Comparison of ENCODE assay signal across 11 mouse cellular contexts in the genomic region with DNA sequence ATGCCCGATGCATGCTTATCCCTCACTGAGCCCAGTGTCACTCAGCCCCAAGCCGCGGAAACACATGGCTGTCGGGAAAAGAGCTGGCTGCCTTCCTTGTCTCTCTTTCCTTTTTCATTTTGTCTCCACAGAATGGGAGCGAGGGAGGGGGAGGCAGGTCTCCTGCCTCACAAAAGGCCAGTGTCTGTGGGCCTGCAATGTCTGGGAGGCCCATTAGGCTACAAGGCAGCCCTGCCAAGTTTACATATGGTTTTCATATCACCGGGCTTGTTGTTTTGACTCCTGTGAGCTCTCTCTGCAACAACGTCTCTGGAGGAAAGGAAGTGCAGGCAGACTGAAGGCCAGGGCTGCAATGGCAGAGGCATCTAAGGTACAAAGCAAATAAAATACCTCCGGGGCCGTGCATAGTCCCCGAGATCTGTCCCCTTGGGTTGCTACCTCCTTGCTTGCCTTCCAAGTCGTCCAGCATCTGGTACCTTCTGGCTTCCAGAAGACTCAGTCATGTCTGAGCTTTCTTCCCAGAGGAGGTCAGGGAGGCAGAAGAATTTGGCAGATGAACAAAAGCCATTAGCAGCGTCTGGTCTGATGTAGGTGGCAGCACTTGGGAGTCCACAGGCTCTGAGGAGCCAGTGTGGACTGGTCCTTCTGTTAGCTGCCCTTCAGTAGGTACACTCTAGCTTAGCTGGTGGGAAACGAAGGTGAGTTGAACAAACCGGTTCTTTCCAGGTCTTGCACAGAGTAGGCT. TPM values are rescaled to one million over a fixed set of nuclear protein-coding genes. Genes with fewer than 3 reads are reported as not detected.
DNase-seq lines count a peak whose midpoint lies in the region; ATAC-seq and TF ChIP-seq lines count a peak whose summit lies in the region.
"Had no signal": no experiment of that assay in that cellular context is flagged by ENCODE, and none has a peak within 500 bp of the region (broad histone marks: within the 10 kb centered on the region; RNA-seq: fewer than 3 reads in every experiment).

No protein-coding gene starts in this region.

- peak overlapping the region; percentile 17 for H3K4me2 ChIP-seq in lung, postnatal 0 days (replicated peaks; ENCODE audit: low read depth, low read length)
- no peak overlapping the region for H3K4me2 ChIP-seq in forebrain, embryonic 12.5 days
- H3K4me2 ChIP-seq in limb, embryonic 13.5 days (replicated peaks) = peak overlapping the region; percentile 47

- H3K9me3 ChIP-seq in lung, postnatal 0 days (ENCODE audit: low read length) = no peaks in the 10 kb centered on the region
- H3K9me3 ChIP-seq in forebrain, embryonic 12.5 days = no peaks in the 10 kb centered on the region
- no peaks in the 10 kb centered on the region for H3K9me3 ChIP-seq in limb, embryonic 13.5 days
- H3K9me3 ChIP-seq: G1E had no signal

- no peaks in the 10 kb centered on the region for H3K36me3 ChIP-seq in lung, postnatal 0 days (ENCODE audit: insufficient read depth, low read length)
- no peaks in the 10 kb centered on the region for H3K36me3 ChIP-seq in forebrain, embryonic 12.5 days (replicated peaks)
- no peaks in the 10 kb centered on the region for H3K36me3 ChIP-seq in limb, embryonic 13.5 days
- H3K36me3 ChIP-seq: G1E had no signal

- DNase-seq in lung, postnatal 0 days (ENCODE audit: low spot score) = no peak
- no peak for DNase-seq in lung, postnatal 36 days
- DNase-seq in heart, postnatal 36 days = peak; percentile 34 to 53
- DNase-seq in testis, postnatal 10 days (ENCODE audit: low spot score) = no peak
- no peak for DNase-seq in spleen, adult 18-20 months
- DNase-seq in frontal cortex, postnatal 10 days (ENCODE audit: low spot score in 2 of 2) = no peak

- no peaks in the 10 kb centered on the region for H3K27me3 ChIP-seq in lung, postnatal 0 days (replicated peaks; ENCODE audit: insufficient read depth, low read length)
- H3K27me3 ChIP-seq in forebrain, embryonic 12.5 days = no peaks in the 10 kb centered on the region
- no peaks in the 10 kb centered on the region for H3K27me3 ChIP-seq in limb, embryonic 13.5 days

- 25% methylated on average over 14 of the region's 14 CpGs for WGBS in lung, postnatal 0 days
- WGBS in forebrain, embryonic 12.5 days = 49% methylated on average over 14 of the region's 14 CpGs
- 21% methylated on average over 14 of the region's 14 CpGs for WGBS in limb, embryonic 13.5 days

- ATAC-seq in lung, postnatal 0 days = no peak
- no peak; the same call in 1 of the 2 replicates for ATAC-seq in forebrain, embryonic 12.5 days (ENCODE audit: low FRiP score)
- peak; percentile 74 for ATAC-seq in limb, embryonic 13.5 days (ENCODE audit: low FRiP score, low read depth)

- TF ChIP-seq EP300 in lung, postnatal 0 days (IDR thresholded peaks at IDR 0.05) = no peak

- no peak overlapping the region for H3K9ac ChIP-seq in lung, postnatal 0 days (replicated peaks; ENCODE audit: low read depth)
- H3K9ac ChIP-seq in forebrain, embryonic 12.5 days = no peak overlapping the region
- 0 out of 2 replicates have a peak overlapping the region, but pooled peaks have one; percentile 21 for H3K9ac ChIP-seq in limb, embryonic 13.5 days

- H3K4me1 ChIP-seq in lung, postnatal 0 days (ENCODE audit: insufficient read depth, low read depth, low read length) = peaks cover 8% of the 10 kb centered on the region; the same call in 1 of the 2 replicates
- H3K4me1 ChIP-seq in forebrain, embryonic 12.5 days = peaks cover 36% of the 10 kb centered on the region
- H3K4me1 ChIP-seq in limb, embryonic 13.5 days = peaks cover 67% of the 10 kb centered on the region

- intact Hi-C loops in heart, postnatal 36 days (cut with DNase I) = loop anchor here (2.0 to 5.0 kb wide), 2 partner anchors 19 to 323 kb away; a partner anchor contains a TSS

- H3K4me3 ChIP-seq in lung, postnatal 0 days (ENCODE audit: low read depth, low read length) = no peak overlapping the region
- H3K4me3 ChIP-seq in forebrain, embryonic 12.5 days (replicated peaks) = no peak overlapping the region
- no peak overlapping the region; the same call in 1 of the 2 replicates for H3K4me3 ChIP-seq in limb, embryonic 13.5 days
- H3K4me3 ChIP-seq: erythroblast, embryonic 14.5 days; myocyte had no signal

- TF ChIP-seq CTCF in lung, postnatal 0 days (IDR thresholded peaks at IDR 0.05) = no peak

- no peak overlapping the region; the same call in 1 of the 2 replicates for H3K27ac ChIP-seq in lung, postnatal 0 days (ENCODE audit: low read length)
- H3K27ac ChIP-seq in forebrain, embryonic 12.5 days = peak overlapping the region; percentile 1; the same call in 1 of the 2 replicates
- peak overlapping the region; percentile 89 for H3K27ac ChIP-seq in limb, embryonic 13.5 days

RNA-seq across cellular contexts. Expression of a gene that starts 19.4 kb away (rescaled TPM):
- polyA plus RNA-seq in lung, postnatal 0 days (2015; fragmentation: Nextera tagmentation; extraction: Ambion mirVana) = 80.4 and 86.7 TPM in 2 replicates
- polyA plus RNA-seq in forebrain, embryonic 12.5 days (2016; fragmentation: Nextera tagmentation; extraction: Ambion mirVana) = 29.1 and 31.5 TPM in 2 replicates
- total RNA-seq in heart, postnatal 36 days (2021) = 10 to 100 TPM; 29.9 to 44.8 TPM
- 147 and 149 TPM in 2 replicates for polyA plus RNA-seq in limb, embryonic 13.5 days (2015; fragmentation: Nextera tagmentation; extraction: Ambion mirVana)
- polyA plus RNA-seq: erythroblast, embryonic 14.5 days had no signal

Comparison
In these comparisons a context has a peak if more than half of its experiments do, and no peak if none do; other contexts are left out.
1. DNase-seq: peak in heart, postnatal 36 days (2 of 2); none in lung, postnatal 0 days (single experiment), lung, postnatal 36 days (single experiment), testis, postnatal 10 days (single experiment), spleen, adult 18-20 months (0 of 2) and frontal cortex, postnatal 10 days (0 of 2).